Mouse (Mus musculus) intestine, embryonic 16.5 days (tissue): ENCODE results near the gene Shisa7. TPM values are rescaled to one million over a fixed set of nuclear protein-coding genes. Genes with fewer than 3 reads are reported as not detected.
"Not testable (repeated sequence)": the region's sequence is repeated elsewhere in the genome, so short reads cannot be mapped to it uniquely, and the experiment has no call there.

Experiments
- ATAC-seq: fragments of 200-750 bp; cut with Nextera tagmentation; 2 replicates; pipeline ENCODE4 v1.8.0; 2017; ENCODE audit warnings: moderate TSS enrichment, moderate library complexity
- H3K27ac ChIP-seq: fragments of 300-500 bp; sonication (generic); 2 replicates; pipeline ENCODE4 v1.5.1; 2014; ENCODE audit warnings: mild to moderate bottlenecking, low read length
- H3K27me3 ChIP-seq: fragments of 300-500 bp; sonication (generic); replicated peaks from 2 replicates; pipeline ENCODE4 v1.6.1; 2014; ENCODE audit warnings: low read length, control low read depth, mixed read lengths; ENCODE audit not compliant: control insufficient read depth, insufficient read depth
- H3K36me3 ChIP-seq: fragments of 300-500 bp; sonication (generic); 2 replicates; pipeline ENCODE4 v1.6.1; 2014; ENCODE audit warnings: low read length, control low read depth; ENCODE audit not compliant: control insufficient read depth, insufficient read depth
- H3K4me1 ChIP-seq: fragments of 300-500 bp; sonication (generic); 2 replicates; pipeline ENCODE4 v1.6.1; 2014; ENCODE audit warnings: low read length, control low read depth, mixed read lengths; ENCODE audit not compliant: control insufficient read depth, insufficient read depth
- H3K4me2 ChIP-seq: fragments of 300-500 bp; sonication (generic); 2 replicates; pipeline ENCODE4 v1.6.1; 2014; ENCODE audit warnings: low read depth, low read length, control low read depth
- H3K4me3 ChIP-seq: fragments of 300-500 bp; sonication (generic); 2 replicates; pipeline ENCODE4 v1.5.1; 2014; ENCODE audit warnings: mild to moderate bottlenecking, low read length
- H3K9ac ChIP-seq: fragments of 300-500 bp; sonication (generic); 2 replicates; pipeline ENCODE4 v1.6.1; 2014; ENCODE audit warnings: low read depth, low read length
- H3K9me3 ChIP-seq: fragments of 300-500 bp; sonication (generic); 2 replicates; pipeline ENCODE4 v1.6.1; 2016; ENCODE audit warnings: low read length, control low read depth; ENCODE audit not compliant: control insufficient read depth
- WGBS: fragments of 180-500 bp; shearing (Covaris S2); extraction: QIAGEN DNeasy Blood & Tissue Kit; methylation state at CpG from one replicate; pipeline ENCODE4 v1.1.7; 2014; 5-methylcytosine and 5-hydroxymethylcytosine counted together
- polyA plus RNA-seq: library from polyadenylated mRNA; unstranded; fragments of >200 nt; fragmentation: Nextera tagmentation; extraction: Ambion mirVana; gene quantifications from 2 replicates; pipeline ENCODE4 v1.2.1, GENCODE M21; 2015

Shisa7 gene
- polyA plus RNA-seq, 1 experiment from 2014 or later = 0.15 TPM

DNA sequence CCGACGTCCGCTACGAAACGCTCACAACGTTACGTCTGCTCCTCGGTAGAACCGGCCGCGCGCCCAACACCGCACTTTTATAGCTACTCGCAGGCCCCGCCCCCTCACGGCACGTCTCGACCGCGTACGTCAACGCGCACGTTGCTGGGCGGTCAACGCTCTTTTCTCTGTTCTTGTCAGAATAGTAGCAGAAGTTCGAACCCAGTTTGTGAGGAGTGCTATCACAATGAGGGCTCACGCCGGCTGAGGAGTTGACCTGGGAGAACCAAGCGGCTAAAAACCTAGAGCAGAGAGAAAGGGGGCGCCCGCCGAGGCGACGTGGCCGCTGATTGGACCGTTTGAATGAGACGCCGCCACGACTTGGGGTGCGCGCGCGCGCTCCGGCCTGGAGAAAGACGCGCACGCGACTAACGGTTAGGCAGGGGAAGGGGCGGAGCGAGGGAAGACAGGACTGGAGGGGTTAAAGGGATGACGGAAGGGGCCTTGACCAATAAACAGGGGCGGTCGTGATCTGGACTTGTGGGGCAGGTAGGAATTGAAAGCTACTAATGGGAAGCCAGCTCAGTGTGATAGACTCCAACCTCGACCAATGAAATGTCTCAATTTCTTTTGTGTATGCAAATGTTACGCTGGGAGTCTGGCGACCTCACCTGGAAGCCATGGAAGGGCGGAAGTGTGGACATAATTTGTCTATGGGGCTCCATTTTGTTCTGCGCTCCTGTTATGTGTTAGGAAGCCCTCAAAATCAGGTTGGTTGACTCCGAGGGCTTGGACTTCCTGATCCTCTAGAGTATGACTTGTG is 32.0 kb downstream of the Shisa7 start, which contains the start of gene Ube2s:
Gene Ube2s, minus strand, starts transcription at position 288 of the 802 bp plus-strand sequence.
- H3K27me3 ChIP-seq = no peaks in the 10 kb centered on the region
- H3K4me1 ChIP-seq = peaks cover 23% of the 10 kb centered on the region
- H3K9me3 ChIP-seq = no peaks in the 10 kb centered on the region
- peak within 1 kb of the TSS; percentile 98 for H3K27ac ChIP-seq
- H3K4me2 ChIP-seq = peak within 1 kb of the TSS; percentile 66
- ATAC-seq = peak; percentile 99
- H3K36me3 ChIP-seq = peaks cover 9% of the 10 kb centered on the region
- WGBS = under 1% methylated on average over 62 of the region's 62 CpGs
- H3K9ac ChIP-seq = peak within 1 kb of the TSS; percentile 99
- H3K4me3 ChIP-seq = peak within 1 kb of the TSS; percentile 94

DNA sequence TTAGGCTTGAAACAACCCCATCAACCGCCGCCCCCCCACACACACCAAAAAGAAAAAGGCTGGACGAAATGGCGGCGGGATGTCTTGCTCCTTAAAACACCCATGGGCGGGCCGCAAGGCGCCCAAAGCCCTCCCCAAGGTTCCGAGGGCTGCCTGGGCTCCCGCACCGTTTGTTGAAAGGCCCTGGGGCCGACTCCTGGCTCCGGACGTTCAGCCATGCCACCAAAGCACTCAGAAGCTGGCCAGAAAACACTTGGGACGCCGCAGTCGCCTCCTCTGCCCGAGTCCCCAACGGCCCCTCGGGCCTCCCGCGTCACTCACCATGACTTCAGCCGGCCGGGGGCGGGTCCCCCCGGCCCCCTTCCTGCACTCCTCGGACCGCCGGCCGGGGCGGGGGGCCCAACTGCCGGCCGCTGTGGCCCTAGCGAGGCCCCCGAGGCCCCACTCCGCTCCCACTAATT is 32.6 kb downstream of the Shisa7 start:
- Histone ChIP-seq H3K9me3 (no peaks in the 10 kb centered on the region), H3K4me2 (peak overlapping the region; percentile 66), H3K36me3 (peaks cover 16% of the 10 kb centered on the region), H3K4me3 (peak overlapping the region; percentile 94), H3K27me3 (no peaks in the 10 kb centered on the region), H3K4me1 (peaks cover 23% of the 10 kb centered on the region), H3K27ac (peak overlapping the region; percentile 98), H3K9ac (peak overlapping the region; percentile 99)
- WGBS = 1% methylated on average over 26 of the region's 36 CpGs
- peak; percentile 34 for ATAC-seq

- H3K27ac ChIP-seq = peak overlapping the region; percentile 98; the same call in 1 of the 2 replicates
- not testable (repeated sequence) for H3K9me3 ChIP-seq, ATAC-seq, H3K27me3 ChIP-seq
- peak overlapping the region; percentile 94 for H3K4me3 ChIP-seq
- H3K36me3 ChIP-seq = peaks cover 20% of the 10 kb centered on the region
- H3K4me2 ChIP-seq = peak overlapping the region; percentile 66
- H3K4me1 ChIP-seq = peaks cover 23% of the 10 kb centered on the region
- peak overlapping the region; percentile 99 for H3K9ac ChIP-seq
- 33% methylated on average over 10 of the region's 10 CpGs for WGBS
Observed at GRCm38 (mm10) chr7:4811131-4811530, 33.4 kb downstream of the Shisa7 start.

DNA sequence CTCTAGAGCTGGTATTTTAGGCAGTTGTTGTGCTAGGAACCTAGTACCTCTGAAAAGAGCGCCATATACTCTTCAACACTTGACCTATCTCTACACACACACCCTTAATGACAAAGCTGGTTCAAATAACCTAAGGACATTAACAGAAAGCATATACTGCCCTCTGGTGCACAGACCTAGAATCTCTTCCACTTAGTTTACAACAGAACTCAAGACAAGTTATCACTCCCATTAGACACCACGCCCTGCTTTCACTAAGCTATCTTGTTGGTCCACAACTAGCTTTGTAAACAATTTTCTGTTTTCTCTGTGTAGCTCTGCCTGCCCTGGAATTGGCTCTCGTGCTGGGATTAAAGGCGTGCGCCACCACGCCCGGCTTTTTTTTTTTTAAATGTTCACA is 37.8 kb downstream of the Shisa7 start:
- H3K9me3 ChIP-seq = no peaks in the 10 kb centered on the region
- no peak overlapping the region for H3K27ac ChIP-seq
- no peak overlapping the region for H3K9ac ChIP-seq
- H3K4me1 ChIP-seq = peaks cover 20% of the 10 kb centered on the region
- H3K4me3 ChIP-seq = no peak overlapping the region
- peaks cover 23% of the 10 kb centered on the region for H3K36me3 ChIP-seq
- no peak overlapping the region for H3K4me2 ChIP-seq
- ATAC-seq = peak; percentile 26; the same call in 1 of the 2 replicates
- no peaks in the 10 kb centered on the region for H3K27me3 ChIP-seq
- 86% methylated on average over 7 of the region's 7 CpGs for WGBS

DNA sequence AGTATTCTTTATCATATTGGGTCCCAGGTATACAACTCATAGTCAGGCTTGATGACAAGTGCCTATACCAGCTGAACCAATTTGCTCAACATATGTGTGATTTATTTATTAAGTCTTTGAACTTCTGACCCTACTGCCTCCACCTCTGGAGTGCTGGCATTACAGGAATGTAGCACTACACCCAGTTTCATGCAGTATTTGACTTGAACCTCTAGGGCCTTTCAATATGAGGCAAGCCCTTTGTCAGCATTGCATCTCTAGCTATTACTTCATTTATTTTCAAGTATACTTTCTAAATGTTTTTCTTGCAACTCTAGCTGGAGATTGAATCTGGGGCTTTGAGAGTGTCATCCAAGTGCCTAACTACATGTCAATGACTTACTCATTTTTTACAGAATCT is 42.2 kb downstream of the Shisa7 start:
- H3K27me3 ChIP-seq = no peaks in the 10 kb centered on the region
- no peak overlapping the region for H3K9ac ChIP-seq
- H3K4me2 ChIP-seq = no peak overlapping the region
- peaks cover 11% of the 10 kb centered on the region; the same call in 1 of the 2 replicates for H3K36me3 ChIP-seq
- H3K27ac ChIP-seq = no peak overlapping the region
- no peaks in the 10 kb centered on the region for H3K9me3 ChIP-seq
- ATAC-seq = no peak
- H3K4me1 ChIP-seq = no peaks in the 10 kb centered on the region
- H3K4me3 ChIP-seq = no peak overlapping the region

- Histone ChIP-seq H3K4me3 (no peak overlapping the region), H3K4me2 (no peak overlapping the region), H3K27me3 (no peaks in the 10 kb centered on the region), H3K36me3 (peaks cover 19% of the 10 kb centered on the region), H3K27ac (no peak overlapping the region; the same call in 1 of the 2 replicates), H3K9me3 (no peaks in the 10 kb centered on the region), H3K4me1 (peaks cover 17% of the 10 kb centered on the region), H3K9ac (no peak overlapping the region)
- WGBS = 70% methylated on average over 7 of the region's 7 CpGs
- 0 out of 2 replicates have a peak, but pooled peaks have one; percentile 2 for ATAC-seq
Observed at GRCm38 (mm10) chr7:4795767-4796433, 48.6 kb downstream of the Shisa7 start.

DNA sequence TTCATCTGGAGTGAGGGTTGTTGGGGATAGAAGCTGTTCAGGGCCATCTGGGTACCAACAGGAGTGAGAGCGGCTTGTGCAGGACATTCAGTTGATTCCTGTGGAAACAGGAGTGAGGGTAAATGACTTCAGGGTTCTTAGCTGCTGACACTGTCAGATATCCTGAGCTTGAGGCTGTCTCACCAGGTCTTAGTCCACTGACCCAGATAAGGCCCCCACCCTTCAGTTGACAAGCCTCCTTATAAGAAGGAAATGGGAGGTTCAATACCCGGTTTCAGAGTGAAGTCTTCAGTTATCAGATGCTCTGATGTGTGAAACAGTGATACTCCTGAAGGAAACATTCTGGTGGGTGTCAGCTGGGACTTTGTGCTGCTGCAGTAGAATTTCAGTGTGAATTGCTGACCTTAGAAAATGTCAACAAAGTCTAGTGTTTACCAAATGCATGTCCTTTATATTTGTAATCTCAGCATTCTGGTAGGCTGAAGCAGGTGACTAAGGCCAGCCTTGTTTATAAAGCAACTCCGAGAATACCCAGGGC is 49.8 kb downstream of the Shisa7 start:
- Histone ChIP-seq H3K36me3 (peaks cover 19% of the 10 kb centered on the region), H3K9me3 (no peaks in the 10 kb centered on the region), H3K4me3 (peak overlapping the region; percentile 87; the same call in 1 of the 2 replicates), H3K9ac (peak overlapping the region; percentile 97; the same call in 1 of the 2 replicates), H3K27ac (peak overlapping the region; percentile 56), H3K4me1 (peaks cover 20% of the 10 kb centered on the region), H3K27me3 (no peaks in the 10 kb centered on the region), H3K4me2 (peak overlapping the region; percentile 92; the same call in 1 of the 2 replicates)
- WGBS = 76% methylated on average over 3 of the region's 3 CpGs
- ATAC-seq = peak; percentile 12; the same call in 1 of the 2 replicates

GRCm38 (mm10) chr7:4793674-4794073 is 50.8 kb downstream of the Shisa7 start:
- H3K9me3 ChIP-seq = no peaks in the 10 kb centered on the region
- no peak for ATAC-seq

DNA sequence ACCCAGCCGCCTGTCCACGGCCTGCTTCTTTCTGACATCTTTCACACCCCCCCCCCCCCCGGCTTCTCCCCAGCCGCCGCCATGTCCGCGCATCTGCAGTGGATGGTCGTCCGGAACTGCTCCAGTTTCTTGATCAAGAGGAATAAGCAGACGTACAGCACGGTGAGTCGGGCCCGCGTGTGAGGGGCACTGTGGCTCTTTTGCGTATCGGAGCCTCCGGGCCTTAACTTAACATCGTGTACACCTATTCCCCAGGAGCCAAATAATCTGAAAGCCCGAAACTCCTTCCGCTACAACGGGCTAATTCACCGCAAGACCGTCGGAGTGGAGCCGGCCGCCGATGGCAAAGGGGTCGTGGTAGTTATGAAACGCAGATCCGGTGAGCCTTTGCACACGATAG is 51.2 kb downstream of the Shisa7 start:
- WGBS = under 1% methylated on average over 31 of the region's 31 CpGs
- Histone ChIP-seq H3K9ac (peak overlapping the region; percentile 97), H3K27ac (peak overlapping the region; percentile 95), H3K4me2 (peak overlapping the region; percentile 92), H3K4me3 (peak overlapping the region; percentile 87), H3K4me1 (peaks cover 27% of the 10 kb centered on the region), H3K36me3 (peaks cover 19% of the 10 kb centered on the region)
- not testable (repeated sequence) for H3K9me3 ChIP-seq, H3K27me3 ChIP-seq
- ATAC-seq = peak; percentile 7; the same call in 1 of the 2 replicates

More at GRCm38 (mm10) chr7:4793674-4794073, 50.8 kb downstream of the Shisa7 start:
- H3K27ac ChIP-seq = peak overlapping the region; percentile 95
- peak overlapping the region; percentile 92 for H3K4me2 ChIP-seq
- peak overlapping the region; percentile 97 for H3K9ac ChIP-seq
- no peaks in the 10 kb centered on the region for H3K27me3 ChIP-seq
- 35% methylated on average over 4 of the region's 4 CpGs for WGBS
- peaks cover 23% of the 10 kb centered on the region for H3K4me1 ChIP-seq
- peak overlapping the region; percentile 87 for H3K4me3 ChIP-seq
- peaks cover 19% of the 10 kb centered on the region for H3K36me3 ChIP-seq
